Mouse (Mus musculus) monocyte, adult 5-6 weeks (primary cell): ENCODE results near the gene Fam171a1. TPM values are rescaled to one million over a fixed set of nuclear protein-coding genes. Genes with fewer than 3 reads are reported as not detected.

Experiments
- ATAC-seq: fragments of 153-309, 156-312 bp; replicated peaks from 2 replicates; pipeline ENCODE4 v1.8.0; 2017; ENCODE audit warnings: mild to moderate bottlenecking; ENCODE audit not compliant: low TSS enrichment, insufficient number of reproducible peaks, severe bottlenecking, poor library complexity, low FRiP score
- total RNA-seq: library from RNA; stranded (forward); fragments of 200-1000, 200-491, 200-594 nt; gene quantifications from 3 replicates; pipeline ENCODE4 v1.2.3, GENCODE M21; 2017

The Fam171a1 gene
- total RNA-seq, 1 experiment from 2014 or later, result not detected

GRCm38 (mm10) chr2:3134580-3135296, 20.7 kb downstream of the Fam171a1 start:
- ATAC-seq, result no peak

DNA sequence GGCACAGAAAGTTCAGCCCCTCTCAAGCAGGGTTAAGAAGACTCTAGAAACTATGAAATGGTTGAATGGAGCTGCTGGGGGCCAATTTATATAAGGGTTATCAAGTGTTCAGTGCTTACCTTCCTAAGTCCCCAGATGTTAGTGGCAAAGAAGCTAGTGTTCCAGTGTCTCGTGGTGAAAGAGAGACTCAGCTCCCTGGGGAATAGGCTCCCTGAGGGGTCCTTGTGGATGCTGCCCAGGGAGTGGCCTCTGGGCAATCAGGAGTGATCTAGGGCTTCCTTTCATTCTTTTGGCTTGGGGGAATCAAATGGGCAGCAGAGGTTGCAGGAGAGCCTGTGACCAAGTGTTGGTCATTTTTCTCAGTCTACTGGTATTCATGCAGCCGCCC, 21.3 kb downstream of the Fam171a1 start:
- ATAC-seq, result no peak

DNA sequence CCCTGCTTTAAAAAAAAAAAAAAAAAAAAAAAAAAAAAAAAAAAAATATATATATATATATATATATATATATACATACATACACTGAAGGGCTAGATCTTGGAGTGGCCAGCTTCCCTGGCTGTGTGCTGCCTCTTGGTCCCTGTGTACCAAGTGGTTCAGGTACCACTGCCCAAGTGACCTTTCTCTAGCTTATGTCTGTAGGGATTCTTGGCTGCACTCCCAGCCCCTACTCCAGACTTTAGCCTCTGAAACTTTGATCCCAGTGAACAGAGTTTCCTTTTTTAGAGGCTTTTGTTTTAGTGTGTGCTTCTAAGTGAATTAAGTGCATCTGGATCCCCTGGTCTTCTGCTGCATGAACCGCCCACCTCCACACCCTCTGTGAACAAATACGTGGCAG, 24.3 kb downstream of the Fam171a1 start:
- ATAC-seq, result no peak

- ATAC-seq, result no peak
These were observed 25.0 kb downstream of the Fam171a1 start for GRCm38 (mm10) chr2:3139065-3139464.

GRCm38 (mm10) chr2:3139578-3139977, 25.6 kb downstream of the Fam171a1 start:
- no peak for ATAC-seq

DNA sequence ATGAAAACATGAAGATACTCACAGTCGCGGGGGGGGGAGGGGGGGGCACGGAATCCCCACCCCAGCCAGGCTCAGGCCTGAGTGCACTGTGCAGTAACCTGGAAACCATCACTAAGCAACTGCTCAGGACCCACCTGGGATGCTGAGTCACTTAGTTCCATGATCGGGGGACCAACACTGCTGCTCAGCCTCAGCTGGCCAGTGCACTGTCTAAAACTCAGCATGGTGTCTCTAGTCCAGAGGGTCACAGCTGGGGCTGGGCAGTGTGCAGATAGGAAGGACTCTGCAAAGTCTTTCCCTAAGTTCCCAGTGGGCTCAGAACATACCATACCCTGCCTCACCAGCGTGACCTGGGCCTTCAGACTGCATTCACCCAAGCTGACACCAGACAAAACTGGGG, 26.6 kb downstream of the Fam171a1 start:
- ATAC-seq, result no peak

- ATAC-seq, result no peak
These were observed 27.8 kb downstream of the Fam171a1 start for GRCm38 (mm10) chr2:3141804-3142203.

- no peak for ATAC-seq
These were observed 30.3 kb downstream of the Fam171a1 start for GRCm38 (mm10) chr2:3144291-3144690.

DNA sequence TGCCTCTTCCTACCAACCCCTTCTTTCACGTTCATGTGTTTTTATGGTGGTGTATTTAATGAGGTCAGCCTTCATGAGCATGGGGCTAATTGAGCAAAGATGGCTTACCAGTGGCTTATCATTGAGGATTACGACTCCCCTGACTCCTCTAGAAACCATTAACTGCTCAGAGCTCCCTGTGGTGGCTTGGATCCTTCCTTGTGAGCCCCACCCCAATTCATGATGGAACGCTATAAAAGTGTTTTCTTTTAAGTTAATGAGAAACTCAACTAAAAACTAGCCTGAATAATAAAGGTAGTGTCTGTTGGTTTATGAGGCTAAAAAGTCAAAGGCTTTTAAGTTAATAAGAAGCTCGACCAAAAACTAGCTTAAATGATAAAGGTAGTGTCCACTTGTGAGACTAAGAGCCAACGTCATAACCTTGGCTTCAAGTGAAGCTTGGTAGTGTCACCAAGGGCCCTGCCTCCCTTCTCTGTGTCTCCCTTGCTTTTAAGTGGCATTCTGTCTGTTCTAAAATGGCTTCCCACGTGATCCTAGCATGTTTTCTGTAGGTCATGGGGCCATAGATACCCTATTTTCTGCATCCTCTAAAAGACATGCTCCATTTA, 33.6 kb downstream of the Fam171a1 start:
- ATAC-seq, result no peak

GRCm38 (mm10) chr2:3148731-3149130, 34.7 kb downstream of the Fam171a1 start:
- ATAC-seq, result no peak

GRCm38 (mm10) chr2:3150324-3150723, 36.3 kb downstream of the Fam171a1 start:
- ATAC-seq, result no peak

DNA sequence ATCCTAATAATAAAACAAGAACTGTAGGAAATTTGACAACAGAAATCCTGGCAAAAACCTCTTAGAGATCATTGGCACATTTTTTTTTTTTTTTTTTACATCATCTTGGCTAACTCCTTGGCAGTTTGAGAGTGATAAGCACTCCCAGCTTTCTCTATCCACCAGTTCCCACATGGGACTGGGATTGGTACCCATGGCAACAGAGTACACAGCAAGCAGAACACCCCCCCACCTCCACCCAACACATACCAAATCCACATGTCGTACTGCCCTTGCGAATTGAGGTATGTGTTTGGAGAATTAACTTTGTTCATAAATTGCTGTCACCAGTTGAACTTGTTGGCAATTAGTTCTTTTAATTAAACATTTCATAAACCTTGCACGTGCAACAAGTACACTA, 37.3 kb downstream of the Fam171a1 start:
- ATAC-seq, result no peak

DNA sequence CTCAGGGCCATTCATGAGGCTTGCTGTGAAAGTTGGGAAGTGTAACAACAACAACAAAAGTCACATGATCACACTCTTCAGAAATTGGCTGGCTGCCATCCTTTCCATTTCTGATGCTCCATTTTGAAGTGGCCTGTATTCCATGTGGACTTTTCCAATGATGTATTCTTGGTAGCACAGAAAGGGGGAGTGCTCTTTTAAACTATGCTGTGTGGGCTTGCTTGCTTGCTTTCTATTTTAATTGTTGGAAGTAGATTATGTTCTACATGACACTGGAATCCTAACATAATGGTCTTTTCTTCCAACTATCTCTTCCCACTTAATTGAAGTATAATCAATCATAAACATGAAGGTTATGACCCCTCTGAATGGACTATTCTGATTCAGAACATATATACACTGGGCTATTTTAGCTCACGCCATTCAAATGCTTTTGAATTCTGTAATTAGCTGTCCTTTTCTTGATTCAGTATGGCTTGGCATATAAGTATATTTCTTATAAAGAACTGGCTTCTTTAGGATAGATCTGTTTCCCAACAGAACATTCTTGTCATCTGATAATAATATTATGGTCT, 40.2 kb downstream of the Fam171a1 start:
- ATAC-seq, result no peak

DNA sequence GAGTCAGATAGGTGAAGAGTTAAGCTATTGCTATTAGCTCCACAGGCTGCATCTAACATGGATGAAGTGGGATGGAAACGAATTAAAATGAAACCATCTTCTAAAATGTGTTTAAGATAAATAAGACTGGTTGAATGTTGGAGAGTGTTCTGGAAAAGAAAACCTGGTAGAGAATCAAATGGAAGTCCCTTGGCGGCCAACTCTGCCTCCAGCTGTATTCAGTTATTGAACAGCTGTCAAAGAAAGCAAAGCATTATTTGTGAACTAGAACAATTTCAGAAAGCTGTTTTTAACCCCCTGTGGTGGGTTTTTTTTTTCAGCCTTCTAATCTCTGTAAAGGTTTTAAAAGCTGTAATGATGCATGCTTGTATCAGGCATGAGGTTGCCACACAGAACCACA, 41.0 kb downstream of the Fam171a1 start:
- no peak for ATAC-seq

- no peak for ATAC-seq
These were observed 43.0 kb downstream of the Fam171a1 start for GRCm38 (mm10) chr2:3157030-3157429.

- no peak for ATAC-seq
These were observed 43.8 kb downstream of the Fam171a1 start for GRCm38 (mm10) chr2:3157661-3158344.

- ATAC-seq, result no peak
These were observed 44.8 kb downstream of the Fam171a1 start for GRCm38 (mm10) chr2:3158682-3159412.

GRCm38 (mm10) chr2:3161578-3161977, 47.6 kb downstream of the Fam171a1 start:
- no peak for ATAC-seq

GRCm38 (mm10) chr2:3163501-3164076, 49.6 kb downstream of the Fam171a1 start:
- ATAC-seq, result no peak
